Mouse (Mus musculus): ENCODE data around the gene Oasl2. TPM values are rescaled to one million over a fixed set of nuclear protein-coding genes. Genes with fewer than 3 reads are reported as not detected.
"Not testable (repeated sequence)": the region's sequence is repeated elsewhere in the genome, so short reads cannot be mapped to it uniquely, and the experiment has no call there.

Oasl2 gene
- total and polyA plus RNA-seq, 3 experiments = 7.7 to 12.2 (median 11.6) TPM

DNA sequence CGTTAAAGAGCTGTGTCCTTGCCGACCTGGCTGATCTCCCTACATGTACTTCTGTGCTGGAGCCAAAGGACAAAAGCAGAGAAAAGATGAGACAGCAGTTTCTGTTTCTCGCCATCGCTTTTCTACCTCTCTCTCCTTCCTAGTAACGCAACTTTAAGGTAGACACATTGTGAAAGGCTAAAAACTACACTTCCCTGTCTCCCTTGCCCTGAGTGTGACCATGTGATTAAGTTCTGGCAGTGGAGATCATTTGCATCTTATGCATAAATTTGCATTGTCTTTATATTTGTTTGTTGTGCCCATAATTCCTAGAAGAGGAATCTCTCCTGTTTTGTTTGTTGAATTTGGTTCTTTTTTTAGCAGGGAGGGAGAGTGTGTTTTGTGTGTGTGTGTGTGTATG lies 19.1 kb downstream of the Oasl2 start:
- peak; percentile 21 for DNase-seq

DNA sequence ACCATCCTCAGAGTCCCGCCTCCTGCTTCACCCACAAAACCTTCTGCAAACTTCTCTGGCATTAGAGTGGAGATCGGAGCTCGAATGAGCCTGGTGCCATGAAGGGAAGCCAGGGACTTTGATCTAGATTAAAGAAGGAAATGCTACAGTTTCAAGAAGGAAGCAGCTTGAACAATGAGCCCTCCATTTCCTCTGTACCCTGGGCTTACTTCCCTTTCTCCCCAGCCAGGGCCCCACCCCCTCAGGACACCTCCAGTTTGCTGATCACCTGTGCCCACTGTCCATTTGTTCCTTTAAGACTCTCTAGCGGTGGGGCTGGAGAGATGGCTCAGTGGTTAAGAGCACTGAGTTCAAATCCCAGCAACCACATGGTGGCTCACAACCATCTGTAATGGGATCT lies 20.0 kb downstream of the Oasl2 start:
- no peak for DNase-seq

DNA sequence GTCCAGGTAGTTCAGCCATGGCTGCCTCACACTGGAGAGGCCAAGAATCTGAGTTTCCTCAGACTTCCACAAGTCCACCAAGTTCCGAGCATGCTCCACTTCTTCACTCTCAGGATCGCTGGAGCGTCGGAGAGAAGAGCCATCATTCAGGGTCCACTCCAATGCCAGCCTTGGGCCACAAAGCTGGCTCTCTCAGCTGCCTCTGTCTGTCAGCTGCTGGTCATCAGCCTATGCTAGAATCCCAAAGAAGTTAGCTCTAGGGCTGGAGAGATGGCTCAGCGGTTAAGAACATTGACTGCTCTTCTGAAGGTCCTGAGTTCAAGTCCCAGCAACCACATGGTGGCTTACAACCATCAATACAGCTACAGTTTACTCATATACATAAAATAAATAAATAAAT lies 20.6 kb downstream of the Oasl2 start:
- not testable (repeated sequence) for DNase-seq

DNA sequence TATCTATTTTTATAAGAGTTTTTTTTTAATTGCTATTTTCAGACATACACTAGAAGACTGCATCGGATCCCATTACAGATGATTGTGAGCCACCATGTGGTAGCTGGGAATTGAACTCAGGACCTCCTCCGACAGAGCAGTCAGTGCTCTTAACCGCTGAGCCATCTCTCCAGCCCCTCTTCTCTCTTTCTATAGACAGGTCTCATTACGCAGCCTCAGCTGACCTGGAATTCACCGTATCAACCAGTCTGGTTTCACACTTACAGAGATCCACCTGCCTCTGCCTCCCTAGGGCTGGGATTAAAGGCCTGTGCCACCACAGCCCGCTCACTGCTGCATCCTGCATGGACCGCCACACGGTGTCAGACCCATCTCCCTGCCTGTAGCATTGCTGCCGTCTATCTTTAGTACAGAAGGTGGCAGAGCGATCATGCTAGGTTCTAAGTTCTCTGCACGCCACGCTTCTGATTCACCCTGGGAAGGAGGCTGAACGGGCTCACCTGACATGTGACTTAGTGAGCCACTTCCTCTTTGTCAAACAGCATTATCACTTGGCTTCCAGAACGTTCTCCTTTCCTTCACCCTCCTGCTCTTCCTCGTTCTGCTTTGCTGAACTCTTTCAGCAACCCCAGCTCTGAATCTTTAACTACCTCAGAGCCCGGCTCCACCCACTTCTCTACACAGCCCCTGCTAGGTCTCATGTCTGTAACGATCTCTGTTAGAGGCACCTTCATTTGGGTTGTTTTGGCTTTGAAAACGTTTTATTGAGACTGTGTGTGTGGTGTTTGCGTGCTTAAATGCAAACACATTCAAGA lies 25.0 kb downstream of the Oasl2 start:
- DNase-seq = peak; percentile 5

DNA sequence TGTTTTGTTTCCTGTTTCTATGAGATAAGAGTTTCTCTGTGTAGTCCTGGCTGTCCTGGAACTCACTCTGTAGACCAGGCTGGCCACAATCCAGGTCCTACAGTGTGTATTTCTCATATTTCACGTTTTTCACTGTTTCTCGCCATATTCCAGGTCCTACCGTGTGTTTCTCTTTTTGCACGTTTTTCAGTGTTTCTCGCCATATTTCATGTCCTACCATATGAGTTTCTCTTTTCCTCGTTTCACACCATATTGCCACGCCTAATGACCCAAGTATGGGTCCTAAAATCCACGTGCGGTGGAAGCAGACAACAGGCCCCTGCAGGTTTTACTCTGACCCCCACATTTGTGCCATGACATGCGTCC lies 25.6 kb downstream of the Oasl2 start:
- no peak for DNase-seq

DNA sequence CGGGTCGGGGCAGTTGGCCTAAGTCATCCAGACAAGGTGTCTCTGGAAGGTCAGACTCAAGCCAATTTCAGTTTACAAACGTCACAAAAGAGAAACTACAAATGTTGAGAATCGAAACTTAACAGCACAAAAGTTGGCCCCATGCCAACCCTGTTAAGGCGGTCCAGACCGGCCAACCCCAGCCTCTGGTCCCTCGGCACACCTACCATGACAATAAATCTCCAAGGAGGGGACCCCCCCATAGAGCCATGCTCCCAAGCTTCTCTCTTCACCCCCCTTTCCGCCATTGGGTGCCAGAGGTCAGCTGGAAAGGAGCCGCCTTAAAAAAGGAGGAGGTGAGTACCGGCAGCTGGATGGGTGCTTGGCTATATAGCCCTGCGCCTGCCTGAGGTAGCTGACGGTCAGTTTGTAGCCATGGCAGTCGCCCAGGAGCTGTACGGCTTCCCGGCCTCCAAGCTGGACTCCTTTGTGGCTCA lies 26.3 kb downstream of the Oasl2 start, which contains the start of gene Oasl1:
Gene Oasl1 (plus strand): TSS at position 243 of the 476 bp plus-strand sequence.
- DNase-seq = peak; percentile 65

DNA sequence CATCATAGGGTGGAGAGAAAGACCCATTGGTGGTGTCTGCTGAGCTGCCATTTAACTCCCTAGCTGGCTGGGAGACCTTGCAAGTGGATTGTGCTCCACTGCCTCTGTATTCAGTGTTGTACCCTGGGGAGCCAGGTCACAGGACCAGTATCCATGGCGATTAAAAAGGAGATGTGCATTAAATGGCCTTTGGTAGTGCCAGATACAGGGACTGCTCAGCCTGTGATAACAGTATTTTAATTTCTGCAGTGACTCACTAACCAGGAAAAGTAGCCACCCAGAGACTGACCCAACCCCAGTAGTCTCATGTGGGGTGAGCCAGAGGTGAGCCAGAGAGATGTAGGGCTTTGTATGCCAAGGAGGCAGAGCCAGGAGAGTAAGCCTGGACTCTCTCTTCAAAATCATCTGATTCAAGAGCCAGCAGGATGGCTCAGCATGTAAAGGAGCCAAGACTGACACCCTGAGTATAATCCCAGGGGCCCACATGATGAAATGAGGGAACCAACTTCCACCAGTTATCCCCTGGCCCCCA lies 29.5 kb downstream of the Oasl2 start:
- DNase-seq = no peak

DNA sequence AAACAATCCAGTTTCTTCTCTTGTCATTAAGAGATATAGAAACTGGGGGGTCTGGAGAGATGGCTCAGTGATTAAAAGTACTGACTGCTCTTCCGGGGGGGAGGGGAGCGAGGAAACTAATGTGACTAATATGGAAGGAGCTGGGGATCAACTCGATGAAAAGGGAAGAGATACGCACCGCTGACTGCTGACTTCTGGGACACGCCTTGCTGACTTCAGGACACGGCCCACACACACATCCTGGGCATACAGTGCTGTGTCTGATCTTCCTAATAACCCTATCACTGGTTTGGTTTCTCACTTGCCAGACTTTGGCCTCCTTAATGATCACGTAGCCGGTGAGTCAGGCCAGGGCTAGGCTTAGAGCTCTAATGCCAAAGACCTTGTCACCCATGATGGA lies 30.0 kb downstream of the Oasl2 start:
- peak; percentile 27 for DNase-seq

DNA sequence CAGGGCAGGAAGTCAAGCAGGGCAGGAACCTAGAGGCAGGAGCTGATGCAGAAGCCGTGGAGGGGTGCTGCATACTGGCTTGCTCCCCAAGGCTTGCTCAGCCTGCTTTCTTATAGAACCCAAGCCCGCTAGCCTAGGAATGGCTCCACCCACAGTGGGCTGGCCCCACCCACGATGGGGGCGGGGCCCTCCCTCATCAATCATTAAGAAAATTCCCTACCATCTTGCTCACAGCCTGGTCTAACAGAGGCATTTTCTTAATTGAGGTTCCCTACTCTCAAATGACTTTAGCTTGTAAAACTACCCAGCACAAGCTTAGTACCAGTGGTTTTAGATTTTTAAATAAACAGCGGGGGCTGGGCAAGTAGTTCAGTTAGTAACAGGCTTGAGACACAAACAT lies 34.9 kb downstream of the Oasl2 start:
- no peak for DNase-seq

DNA sequence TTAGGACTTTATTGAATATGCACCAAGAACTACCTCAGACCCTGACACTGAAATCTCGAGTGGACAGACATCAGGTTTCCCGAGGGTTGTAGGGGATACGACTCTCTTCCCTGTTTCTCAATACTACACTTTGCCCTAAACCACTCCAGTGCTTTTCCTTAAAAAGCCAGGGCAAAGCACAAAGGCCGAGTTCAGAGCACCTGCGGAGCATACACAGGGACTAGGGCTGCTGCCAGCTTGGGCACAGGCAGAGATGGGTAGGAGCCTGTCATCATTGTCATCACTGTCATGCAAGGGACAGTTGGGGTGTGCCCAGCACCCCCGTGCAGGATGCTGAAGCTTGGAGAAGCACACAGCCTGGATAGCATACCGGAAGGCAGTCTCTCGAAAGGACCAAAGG lies 36.5 kb downstream of the Oasl2 start:
- no peak for DNase-seq

DNA sequence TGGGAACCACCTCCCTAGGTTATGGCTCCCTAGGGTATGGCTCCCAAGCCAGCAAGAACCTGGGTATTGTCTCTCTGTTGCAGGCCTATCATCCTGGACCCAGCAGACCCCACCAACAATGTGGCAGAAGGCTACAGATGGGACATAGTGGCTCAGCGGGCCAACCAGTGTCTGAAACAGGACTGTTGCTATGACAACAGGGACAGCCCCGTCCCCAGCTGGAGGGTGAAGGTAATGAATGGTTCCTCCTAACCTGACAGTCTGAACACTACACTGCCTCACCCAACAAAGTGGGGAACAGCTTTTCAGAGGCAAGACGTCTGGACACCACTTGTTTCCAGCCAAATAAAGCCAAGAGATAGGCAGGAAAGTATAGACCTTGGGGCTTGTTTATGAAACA lies 39.1 kb downstream of the Oasl2 start:
- no peak for DNase-seq

DNA sequence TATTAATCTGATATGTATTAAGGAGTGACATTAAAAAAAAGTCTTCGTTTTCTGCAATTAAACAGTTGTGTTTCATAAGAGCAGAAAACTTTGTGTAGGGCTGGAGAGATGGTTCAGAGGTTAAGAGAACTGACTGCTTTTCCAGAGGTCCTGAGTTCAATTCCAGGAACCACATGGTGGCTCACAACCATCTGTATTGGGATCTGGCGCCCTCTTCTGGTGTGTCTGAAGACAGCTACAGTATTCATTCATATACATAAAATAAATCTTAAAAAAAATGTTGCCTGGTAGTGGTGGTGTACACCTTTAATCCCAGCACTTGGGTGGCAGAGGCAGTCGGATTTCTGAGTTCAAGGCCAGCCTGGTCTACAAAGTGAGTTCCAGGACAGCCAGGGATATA lies 44.4 kb downstream of the Oasl2 start:
- DNase-seq = not testable (repeated sequence)

DNA sequence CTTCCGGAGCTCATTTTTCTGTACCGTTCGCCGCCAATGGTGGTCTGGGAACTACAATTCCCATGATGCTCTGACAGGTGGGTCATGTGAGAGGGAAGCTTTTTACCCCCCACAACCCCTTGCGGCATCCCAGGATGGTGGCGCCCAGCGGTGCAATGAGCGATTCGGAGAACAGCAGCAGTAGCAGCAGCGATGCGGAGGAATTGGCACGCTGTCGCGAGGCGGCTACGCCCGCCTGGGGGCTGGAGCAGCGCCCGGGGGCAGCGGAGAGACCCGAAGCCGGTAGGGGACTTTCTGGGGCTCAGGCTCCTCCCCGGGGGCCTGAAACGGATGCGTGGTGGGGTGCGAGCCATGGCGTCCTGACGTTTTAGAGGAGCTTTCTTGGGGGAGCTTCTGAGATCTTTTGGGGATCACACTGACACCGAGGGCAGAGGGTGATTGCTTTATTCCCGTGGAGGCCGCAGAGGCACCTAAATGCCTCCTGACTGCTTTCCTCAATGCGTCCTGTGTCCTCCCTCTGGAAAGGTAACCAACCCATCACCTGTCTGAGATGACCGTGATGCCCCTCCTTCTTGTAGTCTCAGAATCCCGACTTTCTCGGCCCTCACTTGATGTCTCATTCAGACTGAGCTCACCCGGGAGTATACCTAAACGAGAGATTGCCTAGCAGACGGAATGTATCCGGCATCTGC lies 45.5 kb downstream of the Oasl2 start, which contains the start of gene 2210016L21Rik:
Gene 2210016L21Rik (plus strand): TSS at position 85 of the 692 bp plus-strand sequence.
- DNase-seq = peak; percentile 89

DNA sequence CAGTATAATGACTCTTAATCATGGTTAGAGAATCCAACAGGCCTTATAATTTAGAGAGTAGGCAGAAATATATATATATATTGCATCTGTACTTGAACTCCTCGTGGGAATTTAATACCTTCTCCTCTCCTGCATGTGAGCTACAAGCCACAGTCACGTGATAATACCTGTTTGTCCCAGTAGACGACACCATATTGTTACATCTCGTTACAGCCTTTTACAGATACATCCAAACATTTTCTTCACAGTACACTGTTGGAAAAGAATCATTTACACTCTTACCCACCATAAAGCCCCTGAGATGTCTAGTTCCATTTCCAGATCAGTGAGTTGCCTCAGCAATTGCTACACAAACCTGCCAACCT lies 46.0 kb downstream of the Oasl2 start:
- DNase-seq = no peak

DNA sequence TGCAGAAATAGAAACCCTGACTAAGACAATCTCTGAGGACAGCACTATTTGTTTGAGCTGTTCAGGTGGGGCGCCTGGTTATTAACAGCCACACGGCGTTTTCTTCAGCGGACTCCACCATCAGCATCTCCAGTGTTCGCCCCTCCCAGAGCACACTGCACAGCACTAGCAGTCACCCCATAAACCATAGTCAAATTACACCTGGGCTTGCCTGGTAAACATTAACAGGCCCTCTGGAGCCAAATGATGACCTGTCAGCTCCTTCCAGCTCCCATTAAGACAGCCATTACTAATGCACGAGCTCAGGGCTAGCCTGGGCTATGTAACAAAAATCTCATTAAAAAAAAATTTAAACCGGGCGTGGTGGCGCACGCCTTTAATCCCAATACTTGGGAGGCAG lies 48.3 kb downstream of the Oasl2 start:
- DNase-seq = no peak

DNA sequence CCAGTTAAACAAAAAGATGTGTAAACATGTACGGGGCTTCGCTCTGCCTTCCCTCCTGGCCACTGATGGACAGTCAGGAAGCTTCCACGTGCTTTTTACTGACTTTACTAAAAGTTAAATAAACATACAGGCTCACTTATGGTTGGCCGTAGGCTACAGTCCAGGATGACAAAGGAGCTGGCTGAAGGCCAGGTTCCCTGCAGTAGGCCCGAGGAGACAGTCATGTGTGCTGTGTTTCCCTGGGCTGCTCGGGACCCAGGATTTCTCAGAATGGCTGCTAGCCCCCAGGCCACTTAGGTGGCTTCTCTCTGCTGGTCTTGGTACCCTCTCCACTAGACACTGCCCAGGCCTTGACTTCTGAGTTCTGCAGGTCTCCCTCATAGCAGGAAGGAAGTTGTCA lies 52.2 kb downstream of the Oasl2 start:
- peak; percentile 68 for DNase-seq

DNA sequence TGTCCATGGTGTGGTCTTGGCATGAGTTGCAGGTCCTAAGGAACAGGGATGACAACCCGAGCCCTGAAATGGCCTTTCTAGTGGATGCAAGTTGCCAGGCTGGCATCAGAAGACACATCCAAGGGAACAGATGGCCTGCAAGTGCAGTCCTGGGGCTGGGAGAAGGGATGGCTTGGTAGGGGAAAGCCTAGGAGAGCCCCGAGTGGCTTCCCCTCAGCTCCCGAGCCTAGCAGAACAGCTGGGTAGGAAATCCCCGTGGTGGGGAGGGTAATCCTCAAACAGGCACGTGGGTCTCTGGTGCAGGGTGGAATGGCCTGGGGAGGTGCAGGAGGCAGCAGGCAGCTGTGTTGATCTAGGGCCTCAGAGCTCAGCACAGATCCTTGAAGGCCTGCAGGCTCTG lies 52.6 kb downstream of the Oasl2 start:
- no peak for DNase-seq

DNA sequence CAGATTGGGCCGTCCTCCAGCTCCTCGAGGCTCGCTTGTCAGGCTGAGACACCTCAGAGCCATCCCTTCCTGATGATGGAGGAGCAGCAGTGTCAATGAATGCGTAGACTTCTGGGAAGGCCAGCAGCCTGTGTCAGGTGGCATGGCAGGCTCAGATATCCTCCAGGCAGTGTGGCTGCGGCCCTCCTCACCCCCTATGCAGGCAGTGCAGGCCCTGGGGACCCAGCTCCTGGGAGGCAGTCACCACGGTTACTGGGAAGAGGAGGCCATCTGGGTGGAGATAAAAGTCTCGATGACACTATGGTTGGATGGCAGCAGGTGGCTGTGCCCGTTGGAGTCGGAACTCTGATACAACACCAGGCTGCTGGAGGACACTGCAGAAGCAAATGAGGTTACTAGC lies 53.1 kb downstream of the Oasl2 start:
- DNase-seq = no peak

DNA sequence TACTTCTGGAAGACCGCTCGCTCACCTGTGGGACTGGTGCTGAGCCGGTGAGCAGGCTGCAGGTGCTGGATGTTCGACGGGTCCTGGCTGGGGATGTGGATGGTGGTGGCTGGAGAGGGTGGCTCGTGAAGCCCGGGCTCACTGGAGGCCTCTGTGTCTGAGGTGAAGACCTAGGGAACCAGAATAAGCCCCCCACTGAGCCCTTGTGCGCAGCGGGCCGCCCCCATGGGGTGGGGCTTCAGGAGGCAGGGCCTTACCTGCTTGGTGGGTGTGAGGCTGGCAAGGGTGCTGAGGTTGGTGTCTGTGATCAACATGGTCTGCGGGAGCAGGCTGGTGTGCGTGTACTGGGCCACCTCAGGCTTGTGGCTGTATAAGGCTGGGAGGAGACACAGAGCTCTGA lies 53.9 kb downstream of the Oasl2 start:
- no peak for DNase-seq

DNA sequence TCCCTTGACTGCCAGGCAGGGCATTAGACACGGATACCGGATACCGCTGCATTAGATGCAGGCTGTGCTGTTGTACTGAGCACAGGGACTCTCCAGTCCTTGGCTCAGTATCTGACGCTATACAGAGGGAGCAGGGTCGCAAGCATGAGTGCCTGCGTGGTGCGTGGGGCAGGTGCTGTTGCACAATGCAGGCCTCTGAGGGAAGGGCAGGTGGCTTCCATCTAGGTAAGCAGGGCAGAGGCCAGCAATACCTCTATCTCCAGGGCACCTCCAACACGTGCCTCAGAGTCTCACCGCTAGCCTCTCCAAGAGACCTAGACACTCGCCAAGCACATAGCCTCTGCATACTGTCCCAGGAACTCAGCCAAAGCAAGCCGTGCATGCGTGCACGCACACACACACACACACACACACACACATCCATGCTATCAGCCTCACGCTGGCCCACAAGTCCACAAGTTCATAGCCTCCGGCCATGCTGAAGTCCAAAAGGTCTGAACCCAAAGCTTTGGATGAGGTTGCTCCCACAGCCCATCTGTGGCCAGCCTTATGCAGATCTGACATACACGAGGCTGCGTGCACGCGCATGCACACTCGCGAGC lies 54.6 kb downstream of the Oasl2 start:
- DNase-seq = no peak

DNA sequence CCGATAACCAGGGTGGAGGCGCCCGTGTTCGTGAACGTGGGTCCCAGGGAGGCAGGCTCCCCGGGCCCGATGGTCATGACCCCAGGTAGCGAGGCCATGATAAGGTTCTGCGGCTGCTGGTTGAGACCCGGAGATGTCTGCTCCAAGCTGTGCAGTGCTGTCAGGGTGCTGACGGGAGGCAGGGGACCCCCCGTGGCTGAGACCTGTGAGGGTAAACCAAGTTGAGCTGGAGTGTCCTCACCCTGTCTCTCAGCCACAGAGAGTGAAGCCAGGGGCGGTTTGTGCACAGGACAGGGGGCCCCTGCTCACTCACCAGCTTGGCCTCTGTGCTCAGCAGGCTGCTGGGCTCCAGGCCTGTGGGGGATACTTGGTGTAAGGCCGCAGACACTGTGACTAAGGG lies 56.6 kb downstream of the Oasl2 start:
- DNase-seq = no peak

DNA sequence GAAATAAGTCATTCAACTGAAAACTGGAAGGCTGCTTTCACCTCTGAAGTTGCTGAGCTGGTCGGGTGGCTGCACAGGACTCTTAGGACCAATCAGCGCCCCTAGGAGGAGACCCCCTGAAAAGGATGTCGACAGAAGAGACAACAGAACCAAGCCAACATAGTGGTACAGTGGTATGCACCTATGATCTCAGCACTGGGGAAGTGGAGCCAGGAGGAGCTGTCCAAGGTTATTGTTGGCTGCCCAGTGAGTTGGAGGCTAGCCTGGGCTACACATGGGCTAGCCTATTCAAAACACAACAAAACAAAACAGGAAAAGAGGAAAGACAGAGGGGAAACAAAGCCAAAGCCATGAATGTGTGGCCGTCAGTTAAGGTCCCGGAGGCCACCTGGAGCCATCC lies 61.3 kb downstream of the Oasl2 start:
- no peak for DNase-seq

All from adrenal gland, adult 2 months (tissue).